Mouse (Mus musculus) stomach, postnatal 0 days (tissue): ENCODE measurements at regions not wholly inside any gene's neighbourhood (a gene's known extent, or its start where the extent isn't known, plus 50 kb on each side); places are given as distances from the start of the nearest gene placed in this dataset.

Experiments used
- CTCF ChIP-seq: IDR thresholded peaks from 2 replicates; pipeline ENCODE4 v1.5.1; 2016; ENCODE audit warnings: antibody characterized with exemption, low read depth, mild to moderate bottlenecking, moderate library complexity
- EP300 ChIP-seq: optimal IDR thresholded peaks from 2 replicates; pipeline ENCODE3; 2016; ENCODE audit warnings: antibody characterized with exemption

DNA sequence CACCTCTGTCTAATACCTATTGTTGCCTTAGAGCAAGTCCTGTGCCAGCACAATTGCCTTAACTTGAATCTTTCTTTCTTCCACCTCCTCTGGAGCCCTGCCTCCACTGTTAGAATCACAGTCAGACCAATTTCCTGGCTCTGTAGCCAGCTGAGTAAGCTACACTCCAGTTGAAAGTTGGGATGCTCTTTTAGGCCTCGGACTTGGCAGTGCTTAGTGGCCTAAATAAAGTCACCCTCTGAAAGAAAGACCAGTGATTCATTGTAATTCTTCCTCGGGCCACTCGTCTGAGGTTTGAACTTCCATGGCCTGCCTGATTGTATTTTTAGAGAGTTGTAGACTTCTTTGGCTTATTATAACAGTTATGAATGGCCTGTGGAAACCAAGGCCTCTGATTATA is 1376.9 kb downstream of the Gsdmc2 start:
- TF ChIP-seq CTCF (no peak), EP300 (no peak)
